Mouse (Mus musculus): ENCODE results near the gene Igf2bp2.

- TF ChIP-seq MAX (IDR thresholded peaks at IDR 0.05; ENCODE audit: low read length) = no peak
- TF ChIP-seq CTCF (conservative IDR thresholded peaks at IDR 0.05 in 1 of 2, IDR thresholded peaks at IDR 0.05 in 1 of 2; ENCODE audit: low read depth in 2 of 2, low read length in 2 of 2) = no peak
These were observed 12.7 kb downstream of the Igf2bp2 start for GRCm38 (mm10) chr16:22150421-22150820.

Measured in CH12.LX (cell line).